Mouse (Mus musculus) kidney, postnatal 14 days (tissue): Measurements from ENCODE around the gene Gm28305.

Source experiments
- DNase-seq: peaks from one replicate; pipeline ENCODE4 v3.0.0; 2022; ENCODE audit warnings: mixed read lengths

The Gm28305 gene

GRCm38 (mm10) chr9:104040362-104040761 lies at the start of gene Gm28305:
Gm28305 (plus strand) TSS chr9:104040662.
- no peak for DNase-seq

- DNase-seq: peak; percentile 15
These were observed 44.0 kb upstream of the Gm28305 start for GRCm38 (mm10) chr9:103996496-103996895.

GRCm38 (mm10) chr9:104000601-104001000 lies 39.9 kb upstream of the Gm28305 start:
- DNase-seq: peak; percentile 48

DNA sequence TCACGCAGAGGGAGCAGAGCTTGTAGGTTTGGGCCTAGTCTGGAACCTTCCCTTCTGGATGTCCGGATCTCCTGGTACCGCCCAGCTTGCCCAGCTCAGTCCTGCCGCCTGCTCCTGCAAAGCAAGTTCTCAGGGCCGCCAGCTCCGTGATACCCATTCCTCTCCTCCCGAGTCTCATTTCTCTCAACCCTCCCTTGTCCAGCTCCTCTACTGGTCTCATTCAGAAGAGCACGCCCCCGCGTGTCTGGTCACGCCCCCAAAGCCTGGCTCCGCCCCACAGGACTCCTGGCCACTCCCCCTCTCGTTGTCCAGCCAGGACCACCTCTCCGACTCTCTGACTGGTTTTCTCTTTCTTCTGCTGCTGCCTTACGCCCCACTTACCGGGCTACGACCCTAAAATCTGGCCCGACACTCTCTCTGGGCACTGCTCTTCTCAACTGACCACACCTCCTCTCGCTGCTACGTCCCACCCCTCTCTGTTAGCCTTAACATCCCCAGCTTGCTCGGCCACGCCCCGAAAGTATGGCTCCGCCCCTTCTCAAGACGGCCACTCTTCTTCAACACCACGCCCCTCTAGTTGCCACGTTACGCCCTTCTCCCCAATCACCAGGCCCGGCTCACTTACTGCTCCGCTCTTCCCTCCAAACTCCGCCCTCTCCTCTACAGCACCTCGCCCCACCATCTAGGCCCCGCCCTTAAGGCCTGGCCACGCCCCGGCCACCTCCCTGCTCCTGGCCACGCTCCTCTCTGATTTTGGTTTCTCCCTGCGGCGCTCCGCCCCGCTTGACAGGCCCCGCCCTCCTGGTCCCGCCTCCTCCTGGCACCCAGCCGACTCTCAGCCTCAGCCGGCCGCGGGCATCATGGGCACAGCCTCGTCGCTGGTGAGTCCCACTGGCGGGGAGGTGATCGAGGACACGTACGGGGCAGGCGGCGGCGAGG lies 38.3 kb upstream of the Gm28305 start, which contains the start of gene Nphp3:
Gene Nphp3, plus strand, starts transcription at position 624 of the 939 bp plus-strand sequence.
- DNase-seq: peak; percentile 100

DNA sequence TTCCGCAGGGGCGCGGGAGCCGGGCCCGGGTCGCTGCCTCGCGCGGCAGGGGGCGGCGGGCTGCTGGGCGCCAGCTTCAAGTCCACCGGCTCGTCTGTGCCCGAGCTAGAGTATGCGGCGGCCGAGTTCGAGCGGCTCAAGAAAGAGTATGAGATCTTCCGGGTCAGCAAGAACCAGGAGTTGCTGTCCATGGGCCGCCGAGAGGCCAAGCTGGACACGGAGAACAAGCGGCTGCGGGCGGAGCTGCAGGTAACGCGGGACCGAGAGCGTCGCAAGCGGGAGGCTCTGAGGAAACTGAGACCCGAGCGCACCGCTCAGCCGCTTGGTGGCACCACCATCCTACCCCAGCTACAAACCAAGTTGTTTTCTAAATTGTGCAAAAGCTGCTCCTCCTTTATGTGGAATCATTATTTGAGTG lies 37.5 kb upstream of the Gm28305 start:
- peak; percentile 81 for DNase-seq

DNA sequence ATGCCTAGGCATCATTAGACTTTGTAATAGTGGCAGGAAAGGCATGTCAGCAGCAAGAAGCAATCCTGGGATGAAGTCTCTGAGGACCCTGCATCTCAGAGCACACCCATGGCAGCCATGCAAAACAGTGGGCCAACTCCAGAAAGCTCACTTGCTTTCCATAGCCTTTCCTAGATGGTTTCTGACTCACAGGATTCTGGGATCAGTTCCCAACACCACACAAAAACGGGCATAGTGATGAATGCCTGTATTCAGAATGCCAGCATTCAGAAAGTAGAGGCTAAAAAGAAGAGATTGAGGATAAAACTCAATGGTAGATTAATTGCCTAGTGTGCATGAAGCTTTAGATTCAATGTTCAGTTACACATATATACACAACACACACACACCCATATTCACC lies 25.9 kb upstream of the Gm28305 start:
- no peak for DNase-seq

DNA sequence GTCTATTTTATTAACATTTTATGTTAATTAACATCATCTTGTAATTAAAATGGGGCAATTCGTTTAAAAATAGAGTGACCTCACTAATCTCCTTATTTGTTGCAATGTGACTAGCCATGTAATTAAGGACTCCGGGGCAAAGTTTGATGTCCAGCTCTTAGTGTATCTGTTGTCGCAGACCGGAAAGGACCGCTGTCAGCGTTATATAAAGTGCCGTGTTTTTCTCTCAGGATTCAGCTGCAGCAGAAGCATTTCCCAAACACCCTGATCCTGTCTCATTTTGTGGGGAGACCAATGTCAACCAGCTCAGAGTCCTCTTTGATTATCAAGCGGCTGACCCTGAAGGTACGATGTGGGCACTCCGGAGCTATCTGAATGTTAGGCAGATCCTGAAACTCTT lies 19.4 kb upstream of the Gm28305 start:
- no peak for DNase-seq

GRCm38 (mm10) chr9:104027186-104027585 lies 13.3 kb upstream of the Gm28305 start:
- no peak for DNase-seq

DNA sequence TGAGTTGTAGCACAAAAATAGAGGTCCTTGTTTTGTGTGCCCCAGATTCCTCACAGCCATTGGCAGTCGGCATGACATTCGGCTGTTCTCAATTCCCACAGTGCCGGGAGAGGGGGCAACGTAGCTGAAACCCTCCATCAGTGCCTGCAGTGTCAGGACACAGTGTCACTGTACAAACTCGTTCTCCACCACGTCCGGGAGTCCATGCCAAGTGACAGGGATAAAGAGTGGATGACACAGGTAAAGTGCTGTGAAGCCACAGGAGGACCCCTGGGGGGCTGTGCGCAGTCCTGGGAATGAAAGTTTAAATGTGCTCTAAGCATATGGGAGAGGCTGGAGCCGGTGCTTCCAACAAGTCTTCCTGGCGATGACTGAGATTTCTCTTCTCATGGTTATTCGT lies 10.6 kb upstream of the Gm28305 start:
- no peak for DNase-seq

GRCm38 (mm10) chr9:104034231-104034630 lies 6.2 kb upstream of the Gm28305 start:
- DNase-seq: no peak

DNA sequence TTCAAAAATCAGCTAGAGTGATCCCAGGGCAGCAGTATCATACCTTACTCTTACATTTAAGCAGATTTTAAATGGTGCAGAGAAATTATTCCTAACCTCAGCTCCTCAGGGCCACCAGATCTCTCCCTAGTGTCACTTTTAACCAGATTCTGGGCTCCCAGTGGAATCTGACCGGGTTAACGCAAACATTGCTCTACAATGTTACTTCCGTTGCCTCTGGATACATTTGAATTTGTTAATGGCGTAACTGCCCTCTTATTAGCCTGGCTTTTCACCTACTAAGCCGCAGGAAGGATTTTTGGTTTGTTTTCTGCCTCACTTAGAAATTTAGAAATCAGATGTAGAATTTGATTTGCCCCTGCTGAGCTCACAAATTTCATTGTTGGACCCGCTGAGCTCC lies 5.7 kb upstream of the Gm28305 start:
- DNase-seq: no peak

- peak; percentile 79 for DNase-seq
These were observed 5.0 kb upstream of the Gm28305 start for GRCm38 (mm10) chr9:104035261-104036015.

- DNase-seq: no peak
These were observed 2.2 kb upstream of the Gm28305 start for GRCm38 (mm10) chr9:104038266-104038665.

DNA sequence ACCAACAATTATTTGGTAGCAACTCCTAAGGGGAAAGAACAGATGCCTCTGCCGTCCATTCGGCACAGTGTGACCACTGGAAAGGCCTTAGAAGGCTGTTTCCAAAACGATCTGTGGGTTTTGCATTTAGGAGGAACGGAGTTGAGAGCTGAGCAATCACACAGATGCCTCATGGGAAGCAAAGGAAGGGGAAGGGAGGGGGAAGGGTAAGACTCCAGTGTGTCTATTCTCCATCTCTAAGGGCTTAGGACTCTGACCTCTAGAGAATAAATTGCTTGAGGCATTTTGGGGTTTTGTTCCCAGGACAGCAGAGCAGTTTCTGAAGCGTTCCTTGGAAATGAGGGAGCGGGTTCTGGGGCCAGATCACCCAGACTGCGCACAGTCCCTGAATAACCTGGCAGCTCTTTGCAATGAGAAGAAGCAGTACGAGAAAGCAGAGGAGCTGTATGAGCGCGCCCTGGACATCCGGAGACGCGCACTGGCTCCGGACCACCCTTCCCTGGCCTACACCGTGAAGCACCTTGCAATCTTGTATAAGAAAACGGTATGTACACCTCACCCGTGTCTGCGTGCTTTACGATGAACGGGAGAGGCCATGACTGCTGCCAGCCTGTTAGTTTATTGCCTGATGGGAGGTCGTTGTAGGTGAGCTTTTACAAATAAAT lies 1.3 kb upstream of the Gm28305 start:
- DNase-seq: no peak

GRCm38 (mm10) chr9:104039742-104040141 lies 720 bp upstream of the Gm28305 start:
- DNase-seq: no peak

DNA sequence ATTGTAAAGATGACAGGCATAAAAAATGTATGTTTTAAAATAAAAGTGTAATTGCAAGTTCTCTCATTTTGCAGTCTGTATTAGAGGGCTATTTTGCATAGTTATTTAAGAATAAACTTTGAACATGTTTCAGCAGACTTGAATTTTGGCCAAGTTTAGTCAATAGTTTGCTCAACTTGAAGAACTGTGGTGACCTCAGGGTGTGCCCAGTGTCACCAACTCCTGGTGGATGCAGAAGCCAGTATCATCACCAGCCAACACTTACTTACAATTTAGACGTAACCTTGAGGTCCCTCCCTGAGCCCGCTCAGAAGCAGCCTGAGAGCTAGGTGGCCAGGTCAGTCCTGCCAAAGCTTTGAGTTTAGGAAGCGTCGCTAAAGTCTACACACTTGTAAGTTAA lies 3.2 kb downstream of the Gm28305 start:
- DNase-seq: peak; percentile 23

DNA sequence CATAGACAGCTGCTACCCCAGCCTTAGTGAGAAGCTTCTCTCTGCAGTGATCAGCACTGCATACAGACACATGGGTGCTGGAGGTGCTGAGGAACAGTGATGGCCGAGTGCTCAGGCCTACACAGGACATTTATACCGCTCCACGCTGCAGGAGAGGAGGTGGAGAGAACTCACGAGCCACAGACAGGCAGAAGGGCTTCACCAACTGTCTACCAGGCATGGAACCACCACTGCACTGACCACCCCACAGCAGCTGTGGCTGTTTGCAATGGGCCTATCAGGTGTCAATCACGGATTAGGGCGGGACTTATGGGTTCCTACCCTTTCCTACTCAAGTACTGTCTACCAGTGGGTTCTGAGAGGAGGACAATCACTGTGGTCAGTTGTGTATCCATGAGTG lies 10.6 kb downstream of the Gm28305 start:
- no peak for DNase-seq

GRCm38 (mm10) chr9:104062430-104063243 lies 22.2 kb downstream of the Gm28305 start, which contains the start of gene Uba5:
Uba5 (minus strand) TSS chr9:104063134.
- peak; percentile 86 for DNase-seq

DNA sequence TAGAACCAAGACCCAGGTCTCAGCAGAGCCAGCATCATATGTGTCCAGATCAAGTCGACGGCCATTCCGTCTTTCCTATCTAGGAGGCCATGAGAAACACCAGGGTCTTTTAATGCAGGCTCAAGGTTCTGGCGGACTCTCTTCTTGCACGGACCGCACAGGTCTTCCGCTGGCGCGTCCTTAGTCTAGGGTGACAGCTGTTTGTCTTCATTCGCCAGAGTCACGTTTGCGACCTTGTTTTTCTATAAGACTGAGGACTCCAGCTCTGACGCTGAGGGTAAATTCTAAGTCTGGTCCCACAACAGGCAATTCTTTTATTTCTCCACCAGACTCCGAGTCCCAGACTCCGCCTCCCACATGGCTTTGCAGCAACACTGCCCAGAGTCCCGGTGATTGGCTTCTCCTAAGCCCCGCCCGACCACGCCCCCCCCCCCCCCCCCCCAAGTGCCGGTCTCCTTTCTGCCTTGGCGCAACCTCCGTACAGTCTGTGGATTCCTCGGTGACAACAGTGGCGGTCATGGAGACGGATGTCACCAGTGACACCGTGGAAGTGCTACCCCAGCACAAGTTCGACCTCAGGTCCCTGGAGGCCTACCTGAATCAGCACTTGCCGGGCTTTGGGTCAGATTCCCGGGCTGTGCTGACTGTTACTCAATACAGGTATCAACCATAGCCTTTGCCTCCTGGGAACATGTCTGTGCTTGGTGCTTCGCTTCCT lies 22.9 kb downstream of the Gm28305 start, which contains the start of gene Acad11:
Gene Acad11, plus strand, starts transcription at position 134 of the 718 bp plus-strand sequence.
- DNase-seq: peak; percentile 90

GRCm38 (mm10) chr9:104064571-104064970 lies 24.1 kb downstream of the Gm28305 start:
- DNase-seq: no peak

GRCm38 (mm10) chr9:104070241-104070640 lies 29.8 kb downstream of the Gm28305 start:
- no peak for DNase-seq
